Mouse (Mus musculus): Measurements from ENCODE around the gene Kalrn.

Kalrn gene

DNA sequence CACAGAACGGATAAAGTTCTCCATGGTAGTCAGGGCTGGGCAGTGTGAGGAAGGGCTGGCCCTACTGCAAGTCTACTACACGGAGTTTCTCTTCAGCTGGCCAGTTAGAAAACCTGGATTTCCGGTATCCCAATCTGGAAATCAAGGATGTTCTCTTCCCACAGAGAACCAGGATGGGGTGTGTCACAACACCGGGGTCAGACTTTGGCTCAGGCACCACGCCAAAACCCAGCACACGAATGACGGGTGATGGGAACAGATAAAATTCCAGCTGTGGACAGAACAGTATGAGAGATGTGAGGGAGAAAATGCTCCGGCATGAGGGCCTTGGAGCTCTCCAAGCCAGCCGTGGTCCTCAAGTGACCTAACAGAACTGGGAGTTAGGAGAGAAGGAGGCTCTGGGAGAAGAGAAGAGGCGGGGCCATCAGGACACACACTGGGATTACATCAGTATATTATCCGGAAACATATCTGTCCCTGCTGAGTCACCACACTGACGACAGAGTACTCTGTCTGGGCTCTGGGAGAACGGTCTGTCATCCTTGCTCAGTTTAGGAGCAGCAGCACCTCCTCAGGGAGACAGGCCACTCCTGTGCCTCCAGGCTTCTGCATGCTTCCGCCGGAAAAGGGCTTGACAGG is 201.1 kb downstream of the Kalrn start:
- no peak for DNase-seq (ENCODE audit: low read depth in 2 of 2, low spot score in 2 of 2)

DNA sequence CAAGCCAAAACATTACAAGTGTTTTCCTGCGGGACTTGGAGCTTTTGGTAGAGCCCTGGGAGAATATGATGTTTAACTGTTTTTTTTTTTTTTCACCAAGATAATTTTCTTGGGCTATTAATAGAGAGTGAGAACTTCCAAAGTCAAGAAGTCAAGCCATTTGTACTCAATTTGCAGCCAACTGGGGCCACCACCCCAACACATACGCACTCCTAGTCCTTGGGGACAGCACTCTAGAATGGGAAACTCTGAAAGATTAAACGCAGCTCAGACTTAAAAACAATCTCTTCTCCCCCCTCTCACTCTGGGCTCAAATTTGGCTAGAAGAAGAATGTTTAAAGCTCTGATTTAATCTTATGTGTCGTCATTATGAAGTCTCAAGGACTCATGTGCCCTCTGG is 214.1 kb downstream of the Kalrn start:
- DNase-seq (ENCODE audit: low read depth in 2 of 2, low spot score in 2 of 2), result no peak

DNA sequence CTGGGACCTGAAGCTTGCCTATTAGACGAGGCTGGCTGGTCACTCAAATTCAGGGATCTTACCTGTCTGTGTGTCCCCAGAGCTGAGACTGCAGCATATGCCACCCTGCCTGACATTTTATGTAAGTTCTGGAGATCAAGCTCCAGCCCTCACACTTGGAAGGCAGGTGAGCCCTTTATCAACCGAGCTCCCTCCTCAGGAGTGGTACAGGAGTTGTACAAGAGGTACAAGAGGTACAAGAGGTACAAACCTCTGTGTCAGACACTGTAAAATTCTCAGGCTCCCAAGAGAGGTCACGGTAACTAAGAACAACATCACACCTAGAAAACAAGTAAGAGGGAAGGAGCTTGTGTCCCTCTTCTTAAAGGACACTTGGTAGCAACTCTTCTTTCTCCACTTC is 217.8 kb downstream of the Kalrn start:
- no peak for DNase-seq (ENCODE audit: low read depth in 2 of 2, low spot score in 2 of 2)

DNA sequence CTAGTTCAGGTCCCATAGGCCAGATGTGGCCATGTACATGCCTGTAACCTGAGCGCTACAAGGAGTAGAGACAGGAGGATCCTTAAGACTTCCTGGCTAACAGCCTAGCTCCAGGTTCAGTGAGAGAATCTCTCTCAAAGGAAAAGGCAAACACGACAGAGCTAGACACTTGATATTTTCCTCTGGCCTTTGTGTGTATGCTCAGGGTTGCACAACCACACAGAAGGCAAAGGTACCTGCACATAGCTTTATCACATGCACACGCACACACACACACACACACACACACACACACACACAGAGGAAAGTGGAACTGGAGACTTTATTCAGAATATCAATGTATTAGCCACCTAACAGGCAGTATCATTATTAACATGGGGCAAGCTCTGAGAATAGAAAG is 219.3 kb downstream of the Kalrn start:
- no peak for DNase-seq (ENCODE audit: low read depth in 2 of 2, low spot score in 2 of 2)

DNA sequence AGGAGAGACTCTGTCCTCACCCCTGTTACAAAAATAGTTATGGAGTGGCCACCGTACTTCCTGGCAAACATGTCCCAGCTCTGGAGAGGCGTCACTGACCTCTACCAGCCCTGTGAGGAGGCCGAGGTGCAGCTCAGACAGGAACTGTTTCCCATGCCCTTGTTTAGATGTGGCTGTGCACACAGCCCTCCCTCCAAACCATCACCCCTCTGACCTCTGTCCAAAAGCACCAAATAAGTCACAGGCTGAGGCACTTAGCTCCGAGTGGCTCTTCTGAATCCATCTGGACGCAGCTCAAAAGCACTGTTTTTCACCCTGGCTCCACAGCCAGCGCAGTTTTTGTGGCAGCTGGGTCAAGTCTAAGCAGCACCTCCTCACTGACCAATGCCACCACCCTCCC is 220.6 kb downstream of the Kalrn start:
- no peak for DNase-seq (ENCODE audit: low read depth in 2 of 2, low spot score in 2 of 2)

DNA sequence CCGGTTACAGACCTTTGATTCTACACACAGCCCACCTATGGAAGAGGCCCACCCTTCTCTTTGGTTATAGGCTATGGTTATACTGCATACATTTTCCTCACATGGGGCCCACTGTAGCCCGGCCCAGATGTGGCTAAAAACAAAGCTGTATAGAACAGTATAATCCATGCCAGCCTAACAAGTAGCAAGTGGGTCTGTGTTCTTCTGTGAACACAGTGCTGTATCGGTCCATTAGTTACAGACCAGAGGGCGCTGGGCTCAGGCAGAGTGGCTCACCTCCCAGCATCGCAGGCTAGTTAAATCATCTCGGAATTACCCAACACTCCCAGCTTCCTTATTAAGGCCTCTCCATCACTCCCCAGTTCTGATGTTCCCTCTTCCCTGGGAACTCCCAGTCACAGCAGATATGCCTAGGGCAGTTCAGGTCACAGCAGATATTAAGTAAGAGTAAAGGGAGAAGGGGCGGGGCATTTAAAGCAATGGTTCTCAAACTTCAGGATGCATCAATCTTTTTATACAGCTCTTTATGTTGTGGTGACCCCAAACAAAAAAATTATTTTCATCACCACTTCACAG is 221.7 kb downstream of the Kalrn start:
- DNase-seq (ENCODE audit: low read depth in 2 of 2, low spot score in 2 of 2), result no peak

DNA sequence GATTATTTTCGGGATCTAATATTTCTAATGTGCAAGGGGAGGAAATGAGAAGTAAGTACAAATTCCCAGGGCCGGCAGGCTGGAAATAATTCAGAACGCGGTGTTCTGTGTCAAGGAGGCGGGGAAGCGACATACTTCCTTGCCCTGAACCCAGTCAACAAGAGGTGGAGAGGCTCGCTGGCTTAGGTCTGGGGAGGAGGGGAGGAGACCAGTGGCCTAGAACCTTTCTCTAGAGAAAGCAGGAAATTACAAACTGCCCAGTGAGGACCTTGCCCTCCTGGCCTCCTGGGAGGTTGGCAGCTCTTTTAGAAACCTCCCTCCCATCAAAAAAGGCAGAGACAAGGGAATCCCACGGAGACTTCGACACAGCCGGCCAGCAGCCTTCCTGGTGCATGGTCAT is 225.8 kb downstream of the Kalrn start:
- DNase-seq (ENCODE audit: low read depth in 2 of 2, low spot score in 2 of 2), result no peak

DNA sequence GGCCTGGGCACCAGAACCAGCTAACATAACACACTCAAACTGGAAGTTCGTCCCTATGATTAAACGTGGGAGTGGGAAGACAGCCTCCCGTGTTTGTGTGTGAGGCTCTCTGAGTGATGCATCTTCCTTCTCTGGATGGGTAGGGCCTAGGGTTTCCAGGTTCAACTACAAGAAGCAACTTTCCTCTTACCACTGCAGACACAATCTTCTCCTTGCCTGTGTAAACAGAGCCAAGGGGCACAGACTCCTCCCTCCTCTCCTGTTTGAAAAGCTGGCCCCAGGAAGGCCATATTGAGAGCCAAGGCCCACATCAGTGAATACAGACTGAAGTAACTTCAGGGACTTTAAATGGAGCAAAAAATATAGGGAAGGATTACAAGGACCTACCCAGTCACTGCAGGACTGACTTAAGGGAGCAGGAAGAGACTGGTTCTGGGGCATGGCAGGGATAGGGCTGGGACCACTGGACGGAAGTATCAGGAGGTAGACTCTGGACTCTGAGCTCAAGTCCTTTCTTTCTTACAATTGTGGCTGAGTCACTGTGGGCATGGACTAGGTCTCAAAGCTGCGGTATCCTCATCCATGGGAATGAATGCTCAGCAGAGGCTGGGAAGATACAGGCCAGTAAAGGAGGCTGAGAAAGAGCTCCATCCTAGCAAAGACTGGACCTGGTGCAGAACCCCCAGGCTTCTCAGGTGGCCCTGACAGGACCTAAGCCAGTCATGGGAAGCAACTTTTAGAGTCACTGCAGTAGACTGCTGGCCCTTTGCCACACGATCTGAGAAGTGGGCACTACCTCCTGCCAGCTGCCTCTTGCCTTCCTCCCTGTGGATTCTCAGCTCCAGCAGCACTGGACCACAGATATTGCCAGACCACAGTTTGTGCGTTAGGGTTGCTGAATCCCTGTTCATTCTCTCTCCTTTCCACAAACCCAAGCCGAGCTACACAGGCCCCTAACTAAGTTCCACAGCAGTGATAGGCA is 228.1 kb downstream of the Kalrn start:
- DNase-seq (ENCODE audit: low read depth in 2 of 2, low spot score in 2 of 2), result no peak

DNA sequence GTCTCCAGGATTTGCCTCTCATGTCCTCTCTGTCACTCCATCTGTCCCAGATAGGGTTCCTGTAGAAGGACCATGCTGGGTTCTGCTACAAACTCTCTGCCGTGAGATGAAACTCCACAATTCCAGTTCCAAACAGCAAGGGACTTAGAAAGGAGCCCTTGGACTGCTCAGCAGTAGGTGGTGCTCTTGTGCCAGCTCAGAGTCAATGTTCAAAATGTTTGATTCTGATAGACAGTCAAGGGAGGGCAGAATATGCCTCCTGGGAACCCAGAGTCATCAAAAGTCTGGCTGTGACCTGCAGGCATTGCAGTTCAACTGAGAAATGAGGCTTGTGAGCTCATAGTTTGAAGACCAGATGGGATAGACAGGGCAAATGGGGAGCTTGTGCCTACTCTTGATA is 229.4 kb downstream of the Kalrn start:
- no peak for DNase-seq (ENCODE audit: low read depth in 2 of 2, low spot score in 2 of 2)

DNA sequence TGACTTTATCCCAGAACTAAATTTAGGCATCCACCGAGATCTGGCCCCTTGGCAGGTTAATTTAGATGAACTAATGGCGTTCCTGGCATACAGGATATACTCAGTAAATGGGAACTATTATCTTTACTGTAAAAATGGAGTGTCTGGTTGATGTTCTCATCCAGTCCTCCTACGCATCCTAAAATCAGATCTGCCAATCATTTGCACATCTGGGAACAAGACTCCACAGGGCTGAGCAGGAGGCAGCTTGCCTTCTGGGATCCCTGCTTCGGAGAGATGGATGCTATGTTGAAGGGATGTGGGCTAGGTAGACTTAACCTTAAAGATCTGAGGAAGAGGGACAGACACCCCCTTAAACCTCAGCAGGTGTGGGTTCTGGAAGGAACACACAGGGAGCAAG is 230.2 kb downstream of the Kalrn start:
- DNase-seq (ENCODE audit: low read depth in 2 of 2, low spot score in 2 of 2), result no peak

DNA sequence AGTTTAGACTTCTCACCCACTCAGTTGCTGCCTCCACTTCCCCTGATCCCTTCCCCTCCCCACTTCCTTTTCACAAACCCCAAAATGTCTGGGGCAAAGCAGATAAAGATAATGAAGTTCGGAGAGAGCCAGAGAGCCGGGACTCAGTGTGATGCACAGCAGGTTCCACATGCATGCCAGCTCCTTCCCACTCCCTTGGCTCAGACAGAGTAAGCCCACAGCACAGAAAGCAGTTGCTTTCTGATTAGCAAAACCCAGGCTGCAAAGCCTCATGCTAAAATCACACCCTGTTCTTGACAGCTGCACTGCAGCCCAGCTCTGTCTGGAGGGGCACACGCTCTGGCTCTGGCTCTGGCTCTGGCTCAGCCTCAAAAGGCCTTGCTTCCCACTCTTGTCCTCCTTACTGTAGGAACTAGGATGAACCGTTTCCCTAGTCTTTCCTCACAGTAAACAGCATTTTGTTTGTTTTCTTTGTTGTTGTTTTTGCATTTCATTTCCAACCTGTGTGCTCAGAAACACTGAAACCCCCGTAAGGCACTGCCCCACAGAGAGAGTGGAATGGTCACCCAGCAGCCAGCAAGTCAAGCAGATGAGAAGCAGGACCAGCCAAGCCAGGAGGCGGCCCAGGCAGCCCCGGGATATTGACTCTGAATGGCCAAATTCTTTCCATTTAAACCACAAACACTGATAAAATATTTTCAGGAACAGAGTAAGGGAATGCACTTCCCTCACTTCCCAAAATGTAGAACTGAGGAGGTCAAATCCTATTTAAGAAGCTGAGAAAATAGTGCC is 230.8 kb downstream of the Kalrn start:
- DNase-seq (ENCODE audit: low read depth in 2 of 2, low spot score in 2 of 2), result no peak

DNA sequence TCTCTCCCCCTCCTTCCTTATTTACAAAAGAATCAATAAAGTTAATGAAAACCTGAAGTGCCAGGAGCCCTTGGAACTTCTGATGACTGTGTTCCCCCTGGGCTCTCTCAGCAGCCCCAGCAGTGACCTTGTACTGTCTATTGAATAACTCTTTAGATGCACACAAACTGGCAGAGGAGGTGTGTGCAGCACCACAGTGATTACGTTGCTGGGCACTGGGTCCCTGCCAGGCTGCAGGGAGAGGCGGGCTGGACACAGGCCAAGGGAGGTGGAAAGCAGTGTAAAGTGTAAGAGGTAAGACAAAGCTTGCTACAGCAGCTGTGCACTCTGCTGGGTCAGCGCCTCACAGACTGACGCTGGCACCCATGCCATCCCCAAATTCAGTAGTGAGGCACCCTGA is 238.4 kb downstream of the Kalrn start:
- no peak for DNase-seq (ENCODE audit: low read depth in 2 of 2, low spot score in 2 of 2)

DNA sequence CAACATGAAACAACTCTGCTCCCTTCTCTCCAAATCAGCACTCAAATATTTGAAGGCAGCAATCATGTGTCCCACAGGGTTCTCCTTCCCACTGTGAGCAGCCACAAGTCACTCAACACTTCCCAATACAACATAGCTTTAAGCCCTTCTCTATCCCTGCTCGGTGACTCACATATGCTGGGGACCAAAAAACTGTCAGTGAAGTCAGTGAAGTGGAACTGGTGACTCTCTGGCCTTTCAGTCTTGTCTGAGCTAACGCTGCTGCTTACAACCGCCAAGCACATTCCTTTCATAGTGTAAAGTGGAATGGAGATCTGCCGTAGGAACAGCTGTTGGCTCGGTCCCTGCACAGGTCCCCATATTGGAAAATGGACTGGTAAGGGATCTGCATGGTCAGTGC is 241.7 kb downstream of the Kalrn start:
- no peak for DNase-seq (ENCODE audit: low read depth in 2 of 2, low spot score in 2 of 2)

DNA sequence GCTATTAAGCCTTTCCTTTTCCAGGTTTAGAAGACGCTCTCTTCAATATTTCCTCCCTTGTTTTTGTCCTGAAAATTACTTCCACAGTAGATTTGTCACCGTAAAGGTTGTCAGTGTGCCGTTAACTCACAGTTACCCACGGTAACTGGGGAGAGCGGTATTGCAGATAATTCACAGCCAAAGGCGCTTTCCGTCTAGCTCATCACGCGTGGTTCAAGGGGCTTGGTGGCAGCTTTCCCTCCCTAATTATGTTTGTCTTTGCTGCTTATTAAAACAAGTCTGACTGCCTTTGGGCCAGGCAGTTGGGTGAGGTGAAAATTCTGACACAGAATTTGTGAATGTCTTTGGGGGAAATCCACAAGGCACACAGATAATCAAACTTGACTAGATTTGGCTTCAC is 243.5 kb downstream of the Kalrn start:
- no peak for DNase-seq (ENCODE audit: low read depth in 2 of 2, low spot score in 2 of 2)

DNA sequence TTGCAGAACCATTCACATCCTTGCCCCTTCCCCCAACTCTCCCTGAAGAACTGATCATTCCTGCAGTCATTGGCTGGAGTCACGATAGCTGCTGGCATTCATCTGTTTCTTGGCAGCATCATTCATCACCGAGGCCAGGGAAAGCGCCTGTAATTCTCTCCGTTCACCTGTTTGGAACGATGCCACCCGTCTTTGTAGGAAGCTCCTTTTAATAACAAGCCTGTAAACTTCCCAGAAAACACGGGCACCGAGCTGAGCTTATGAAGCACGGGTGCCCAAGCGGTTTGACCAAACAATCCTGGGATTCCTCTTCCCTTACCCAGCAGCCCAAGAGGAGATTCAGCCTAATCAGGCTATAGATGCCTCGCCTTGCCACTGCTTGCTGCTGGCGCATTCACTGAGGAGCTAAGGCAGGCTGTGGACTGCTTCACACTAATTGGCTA is 243.9 kb downstream of the Kalrn start:
- no peak for DNase-seq (ENCODE audit: low read depth in 2 of 2, low spot score in 2 of 2)

DNA sequence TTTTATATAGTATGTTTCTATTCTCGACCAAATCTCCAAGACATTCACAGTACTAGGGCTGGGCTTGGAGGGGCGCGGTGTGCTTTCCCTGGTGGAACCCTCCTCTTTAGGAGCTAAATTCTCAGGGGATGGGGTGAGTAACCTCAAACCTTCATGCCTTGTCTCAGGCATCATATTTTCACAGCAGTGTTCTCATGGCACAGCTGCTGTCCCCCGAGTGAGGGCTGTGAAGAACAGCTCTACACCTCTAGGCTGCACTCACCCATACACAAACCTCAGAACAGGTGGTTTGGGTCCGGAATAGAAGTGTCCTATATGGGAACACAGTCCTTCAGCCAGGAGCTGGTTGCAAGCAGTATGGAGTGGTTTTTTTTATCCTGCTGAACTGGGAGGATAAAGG is 245.4 kb downstream of the Kalrn start:
- DNase-seq (ENCODE audit: low read depth in 2 of 2, low spot score in 2 of 2), result no peak

DNA sequence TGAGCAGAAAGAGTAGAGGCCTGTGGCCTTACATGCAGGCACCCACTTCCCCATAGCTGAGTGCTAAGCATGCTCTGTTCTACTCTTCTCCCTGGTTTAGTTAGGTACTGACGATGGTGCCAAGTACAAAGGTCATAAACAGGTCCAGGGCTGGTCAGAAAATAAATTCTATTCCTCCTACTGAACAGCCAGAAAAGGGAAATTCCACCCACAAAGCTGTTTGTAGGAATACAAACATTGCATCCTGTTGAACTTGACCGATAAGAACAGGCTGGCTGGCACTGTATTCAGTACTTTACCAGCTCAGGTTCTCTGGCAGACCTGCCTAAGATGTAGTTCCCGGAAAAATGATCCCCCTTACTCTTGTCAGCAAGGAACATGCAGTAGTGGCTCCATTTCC is 247.5 kb downstream of the Kalrn start:
- DNase-seq (ENCODE audit: low read depth in 2 of 2, low spot score in 2 of 2), result no peak

DNA sequence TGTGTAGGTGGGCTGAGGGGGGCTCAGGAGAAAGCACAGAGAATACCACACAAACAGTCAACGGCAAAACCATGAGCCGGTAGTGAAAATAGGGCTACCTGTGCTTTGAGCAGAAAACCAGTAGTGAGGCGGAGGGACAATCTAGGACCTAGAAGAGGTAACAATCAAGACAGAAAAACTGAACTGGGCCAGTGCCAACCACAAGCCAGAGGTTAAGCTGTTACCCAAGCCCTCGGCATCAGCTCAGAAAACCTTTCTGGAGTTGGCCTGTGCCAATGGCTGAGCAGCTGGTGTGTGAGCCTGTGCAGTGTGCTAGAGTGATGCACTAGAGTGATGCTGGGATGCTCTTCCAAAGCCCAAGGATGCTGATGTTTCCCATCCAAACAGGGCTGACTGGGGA is 248.2 kb downstream of the Kalrn start:
- DNase-seq (ENCODE audit: low read depth in 2 of 2, low spot score in 2 of 2), result no peak

DNA sequence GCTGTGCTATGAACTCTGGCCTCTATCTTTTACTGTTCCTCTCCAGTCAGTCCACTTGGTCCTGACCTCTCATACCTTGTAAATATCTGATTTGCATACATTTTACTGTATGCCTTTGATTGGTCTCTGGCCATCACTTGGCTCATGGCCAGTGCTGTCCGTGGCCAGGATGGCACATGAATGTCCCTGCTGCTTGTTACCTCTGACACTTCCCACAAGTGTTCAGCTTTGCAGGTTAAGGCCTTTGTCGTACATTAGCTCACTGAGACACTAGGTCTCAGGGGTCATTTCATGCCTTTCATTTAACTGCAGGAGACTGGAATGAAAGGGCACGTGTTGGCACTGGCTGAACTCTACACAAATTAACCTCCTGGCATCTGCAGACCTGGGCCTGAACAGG is 248.6 kb downstream of the Kalrn start:
- DNase-seq (ENCODE audit: low read depth in 2 of 2, low spot score in 2 of 2), result no peak

DNA sequence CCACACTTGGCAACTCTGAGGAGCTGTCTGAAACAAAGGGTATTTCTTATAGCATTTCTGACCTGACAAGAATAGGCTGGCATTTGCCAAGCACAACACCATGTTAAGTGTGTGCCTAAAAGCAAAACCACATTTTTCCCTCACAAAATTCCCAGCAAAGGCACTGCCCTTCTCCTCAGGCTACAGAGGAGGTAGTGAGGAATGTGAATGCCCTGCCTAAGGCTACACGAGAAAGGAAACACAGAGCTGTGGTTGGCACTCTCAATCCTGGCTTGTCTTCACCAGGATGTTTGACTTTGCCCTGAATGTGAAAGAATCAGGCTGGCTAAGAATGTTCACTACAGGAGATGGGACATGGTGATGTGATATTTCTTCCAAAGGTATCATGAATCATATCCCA is 249.8 kb downstream of the Kalrn start:
- DNase-seq (ENCODE audit: low read depth in 2 of 2, low spot score in 2 of 2), result no peak

DNA sequence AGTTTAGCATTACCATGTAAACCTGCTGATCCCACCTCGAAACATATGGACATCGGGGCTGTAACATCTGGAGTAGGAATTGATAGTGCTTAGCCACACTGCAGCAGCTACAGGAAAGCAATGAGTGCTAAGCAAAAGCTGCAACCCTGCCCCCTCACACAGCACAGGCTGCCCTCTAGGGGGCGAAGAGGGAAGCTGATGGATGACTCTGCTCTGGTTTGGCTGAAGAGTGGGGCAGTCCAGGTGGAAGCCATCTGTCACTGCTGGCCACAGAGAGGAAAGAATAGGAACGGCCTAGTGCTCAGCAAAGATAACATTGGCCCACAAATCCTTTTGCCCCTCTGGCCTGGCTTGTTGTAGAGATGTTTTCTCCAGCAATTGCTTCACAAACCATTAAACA is 250.8 kb downstream of the Kalrn start:
- no peak for DNase-seq (ENCODE audit: low read depth in 2 of 2, low spot score in 2 of 2)

Data from CD8-positive naive resting alpha-beta T cell, adult 2 months (primary cell).